Mouse (Mus musculus): ENCODE data around the gene Itga5. TPM values are rescaled to one million over a fixed set of nuclear protein-coding genes. Genes with fewer than 3 reads are reported as not detected.

Itga5 gene
- polyA plus RNA-seq, 1 experiment from 2014 or later, result 6.7 TPM

DNA sequence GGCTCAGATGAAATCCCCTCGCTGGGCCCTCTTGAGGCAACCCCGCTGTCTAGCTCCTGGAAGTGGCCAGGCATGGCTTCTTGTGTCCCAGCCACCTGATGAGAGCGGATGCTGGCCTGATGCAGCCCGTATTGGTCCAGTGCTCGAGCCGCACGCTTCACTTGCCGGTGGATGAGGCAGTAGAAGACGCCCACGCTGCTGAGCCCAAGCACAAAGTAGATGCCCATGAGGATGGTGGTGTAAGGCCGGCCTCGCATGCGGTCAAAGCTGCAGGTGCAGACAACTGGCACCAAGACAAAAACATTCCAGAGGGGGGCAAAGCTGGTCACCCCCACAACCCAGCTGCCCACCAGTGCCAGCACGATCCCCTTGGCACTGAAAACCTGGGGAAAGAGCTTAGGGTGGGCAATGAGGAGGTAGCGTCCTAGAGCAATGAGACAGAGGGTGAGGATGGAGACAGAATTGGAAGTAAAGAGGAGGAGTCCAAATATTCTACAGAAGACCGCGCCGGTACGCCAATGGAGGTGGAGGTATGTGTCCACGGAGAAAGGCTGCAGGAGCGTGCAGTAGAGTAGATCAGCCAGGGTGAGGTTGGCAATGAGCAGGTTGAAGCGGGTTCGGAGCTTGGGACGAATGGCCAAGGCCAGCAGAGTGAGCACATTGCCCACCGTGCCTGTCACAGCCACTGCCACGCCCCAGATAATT lies 57.5 kb downstream of the Itga5 start:
- no peak overlapping the region for H3K9ac ChIP-seq (replicated peaks; ENCODE audit: low read depth, low read length)
- H3K9me3 ChIP-seq (ENCODE audit: control insufficient read depth, low read length), result no peaks in the 10 kb centered on the region
- 68% methylated on average over 26 of the region's 26 CpGs for WGBS
- H3K4me3 ChIP-seq (replicated peaks; ENCODE audit: low read length), result no peak overlapping the region
- no peak overlapping the region for H3K27ac ChIP-seq (ENCODE audit: low read length)
- no peak overlapping the region for H3K4me2 ChIP-seq (ENCODE audit: low read length)
- ATAC-seq, result no peak
- H3K4me1 ChIP-seq (replicated peaks; ENCODE audit: control insufficient read depth, insufficient read depth, low read length), result peaks cover 29% of the 10 kb centered on the region
- H3K36me3 ChIP-seq (ENCODE audit: control insufficient read depth, insufficient read depth), result no peaks in the 10 kb centered on the region
- H3K27me3 ChIP-seq (replicated peaks; ENCODE audit: control insufficient read depth, insufficient read depth, low read length), result 0 out of 2 replicates have a peak, but pooled peaks cover 3% of the 10 kb centered on the region

DNA sequence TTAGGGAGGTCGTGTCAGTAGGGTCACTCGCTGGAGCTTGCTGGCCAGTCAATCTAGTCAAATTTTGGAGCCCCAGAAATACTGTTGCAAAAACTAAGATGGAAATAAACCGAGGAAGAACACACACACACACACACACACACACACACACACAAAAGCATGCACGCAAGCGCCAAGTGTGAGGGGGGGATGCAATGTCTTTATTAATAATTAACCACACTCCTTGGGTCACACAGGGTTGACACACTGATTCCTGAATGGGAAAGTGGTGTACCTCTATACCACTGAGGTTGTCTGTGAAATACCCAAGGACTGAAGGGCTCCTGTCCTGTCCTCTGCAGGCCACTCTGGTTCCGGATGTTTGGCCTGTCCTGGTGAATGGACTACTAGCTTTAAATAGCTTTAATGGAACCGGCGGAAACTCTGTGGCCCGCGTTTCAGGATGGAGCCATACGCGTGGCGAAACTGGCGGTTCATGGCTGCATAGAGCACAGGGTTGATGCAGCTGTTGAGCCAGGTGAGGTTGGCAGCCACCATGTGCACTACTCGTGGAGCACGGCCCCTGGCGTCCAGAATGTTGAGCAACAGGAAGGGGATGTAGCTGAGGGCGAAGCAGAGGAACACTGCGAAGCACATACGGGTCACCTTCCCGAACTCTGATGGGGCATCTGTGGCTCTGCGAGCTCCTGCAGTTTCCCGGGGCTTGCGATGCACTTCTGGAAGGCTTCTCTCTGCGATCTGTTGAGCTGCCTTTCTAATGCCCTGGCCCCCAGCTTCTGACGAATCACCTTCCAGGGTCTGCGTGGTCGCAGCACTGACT lies 58.3 kb downstream of the Itga5 start:
- 51% methylated on average over 28 of the region's 28 CpGs for WGBS
- 0 out of 2 replicates have a peak, but pooled peaks cover 3% of the 10 kb centered on the region for H3K27me3 ChIP-seq (replicated peaks; ENCODE audit: control insufficient read depth, insufficient read depth, low read length)
- H3K36me3 ChIP-seq (ENCODE audit: control insufficient read depth, insufficient read depth), result no peaks in the 10 kb centered on the region
- H3K9me3 ChIP-seq (ENCODE audit: control insufficient read depth, low read length), result no peaks in the 10 kb centered on the region
- no peak overlapping the region for H3K4me2 ChIP-seq (ENCODE audit: low read length)
- no peak for ATAC-seq
- no peak overlapping the region for H3K27ac ChIP-seq (ENCODE audit: low read length)
- no peak overlapping the region for H3K9ac ChIP-seq (replicated peaks; ENCODE audit: low read depth, low read length)
- peaks cover 31% of the 10 kb centered on the region for H3K4me1 ChIP-seq (replicated peaks; ENCODE audit: control insufficient read depth, insufficient read depth, low read length)
- no peak overlapping the region for H3K4me3 ChIP-seq (replicated peaks; ENCODE audit: low read length)

DNA sequence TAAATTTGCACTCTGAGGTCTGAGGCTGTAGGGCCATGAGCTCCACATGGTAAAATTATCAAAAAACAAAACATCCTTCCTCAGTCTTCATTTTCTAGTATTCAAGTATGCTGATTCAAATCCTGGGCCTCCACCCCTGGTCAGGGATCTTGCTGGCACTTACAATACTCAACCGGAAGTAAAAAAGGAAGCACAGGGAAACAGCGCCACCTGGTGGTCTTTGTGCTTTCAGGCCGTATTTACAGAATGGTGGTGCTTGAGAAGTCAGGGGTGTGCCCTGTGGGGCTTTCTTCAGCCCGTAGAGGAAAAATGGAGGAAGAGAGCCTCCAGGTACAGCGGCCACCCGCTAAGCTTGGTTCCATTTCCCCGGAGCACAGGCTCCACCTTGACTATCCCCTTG lies 59.4 kb downstream of the Itga5 start:
- Histone ChIP-seq H3K27me3 (replicated peaks; ENCODE audit: control insufficient read depth, insufficient read depth, low read length) (0 out of 2 replicates have a peak, but pooled peaks cover 3% of the 10 kb centered on the region), H3K4me2 (ENCODE audit: low read length) (0 out of 2 replicates have a peak overlapping the region, but pooled peaks have one; percentile 20), H3K9ac (replicated peaks; ENCODE audit: low read depth, low read length) (0 out of 2 replicates have a peak overlapping the region, but pooled peaks have one; percentile 23), H3K4me3 (replicated peaks; ENCODE audit: low read length) (no peak overlapping the region), H3K27ac (ENCODE audit: low read length) (peak overlapping the region; percentile 72), H3K36me3 (ENCODE audit: control insufficient read depth, insufficient read depth) (no peaks in the 10 kb centered on the region), H3K9me3 (ENCODE audit: control insufficient read depth, low read length) (no peaks in the 10 kb centered on the region), H3K4me1 (replicated peaks; ENCODE audit: control insufficient read depth, insufficient read depth, low read length) (peaks cover 34% of the 10 kb centered on the region)
- no peak for ATAC-seq
- WGBS, result 0% methylated on average over 7 of the region's 7 CpGs

DNA sequence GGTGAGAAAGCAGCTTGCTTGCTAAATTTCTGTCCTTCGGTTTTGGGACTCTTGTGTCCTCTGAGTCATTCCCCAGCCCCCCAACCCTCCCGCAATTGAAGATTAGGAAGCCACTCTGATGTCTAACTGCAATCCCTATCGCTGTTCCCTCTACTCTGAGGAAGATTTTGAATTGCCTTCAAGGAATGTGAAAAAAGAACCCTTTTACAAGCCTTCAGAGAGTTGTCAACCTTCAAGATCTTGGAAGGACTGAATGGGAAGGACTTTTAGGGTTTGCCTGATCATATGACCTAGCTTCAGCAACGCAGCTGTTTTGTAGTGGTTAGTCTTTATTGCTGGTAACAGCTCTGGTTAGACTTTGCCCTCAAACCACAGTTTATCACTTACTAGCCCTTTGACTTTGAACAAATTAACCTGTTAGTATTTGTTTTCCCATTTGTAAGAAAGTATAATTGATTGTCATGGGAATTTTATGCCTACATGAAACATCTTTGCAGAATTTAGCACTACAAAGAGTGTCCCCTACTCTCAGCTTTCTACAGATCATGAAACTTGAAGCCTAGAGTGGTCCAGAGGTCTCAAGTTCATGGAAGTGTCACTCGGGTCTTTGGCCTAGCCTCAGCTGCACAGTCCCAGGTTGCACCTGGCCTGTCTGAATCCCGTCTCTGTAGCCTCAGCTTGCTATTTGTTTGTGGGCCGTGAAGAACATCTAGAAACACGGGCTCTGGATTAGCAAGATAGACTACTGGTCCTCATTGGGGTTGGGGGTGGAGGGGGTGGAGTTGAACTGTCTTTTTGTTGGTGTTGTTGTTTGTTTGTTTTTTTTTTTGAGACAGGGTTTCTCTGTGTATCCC lies 60.5 kb downstream of the Itga5 start:
- peak overlapping the region; percentile 41 for H3K4me3 ChIP-seq (replicated peaks; ENCODE audit: low read length)
- 0 out of 2 replicates have a peak, but pooled peaks cover 3% of the 10 kb centered on the region for H3K27me3 ChIP-seq (replicated peaks; ENCODE audit: control insufficient read depth, insufficient read depth, low read length)
- H3K4me1 ChIP-seq (replicated peaks; ENCODE audit: control insufficient read depth, insufficient read depth, low read length), result peaks cover 44% of the 10 kb centered on the region
- WGBS, result 38% methylated on average over 8 of the region's 8 CpGs
- ATAC-seq, result no peak
- peak overlapping the region; percentile 73 for H3K9ac ChIP-seq (replicated peaks; ENCODE audit: low read depth, low read length)
- H3K27ac ChIP-seq (ENCODE audit: low read length), result peak overlapping the region; percentile 98
- H3K36me3 ChIP-seq (ENCODE audit: control insufficient read depth, insufficient read depth), result no peaks in the 10 kb centered on the region
- H3K9me3 ChIP-seq (ENCODE audit: control insufficient read depth, low read length), result no peaks in the 10 kb centered on the region
- peak overlapping the region; percentile 62 for H3K4me2 ChIP-seq (ENCODE audit: low read length)

DNA sequence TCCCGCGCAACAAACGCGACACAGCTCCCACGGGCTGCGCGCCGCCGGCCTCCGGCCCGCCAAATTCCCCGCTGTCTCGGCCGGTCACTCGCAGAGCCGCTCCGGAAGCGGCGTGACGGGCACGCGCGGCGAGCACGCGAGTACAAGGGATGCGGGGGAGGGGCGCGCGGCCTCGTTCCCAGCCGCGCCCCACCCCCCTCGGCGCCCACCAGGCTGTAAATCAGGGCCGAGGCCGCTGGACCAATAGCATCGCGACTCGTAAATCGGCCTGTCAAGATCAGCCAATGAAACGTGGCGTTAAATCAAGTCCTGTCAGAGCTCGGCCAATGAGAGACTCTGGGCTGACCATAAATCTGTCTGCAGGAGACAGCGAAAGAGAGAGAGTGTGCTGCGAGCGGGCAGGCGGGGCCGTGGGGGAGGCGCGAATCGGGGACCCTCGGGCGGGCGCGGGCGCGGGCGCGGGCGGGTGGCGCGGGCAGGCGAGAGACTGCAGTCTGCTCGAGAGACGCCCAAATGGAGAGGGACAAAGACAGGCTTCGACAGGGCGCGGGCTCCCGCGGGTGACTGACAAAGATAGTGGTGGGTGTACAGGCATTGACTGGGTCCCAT lies 61.4 kb downstream of the Itga5 start:
- Histone ChIP-seq H3K4me2 (ENCODE audit: low read length) (peak overlapping the region; percentile 69), H3K9ac (replicated peaks; ENCODE audit: low read depth, low read length) (peak overlapping the region; percentile 73), H3K4me1 (replicated peaks; ENCODE audit: control insufficient read depth, insufficient read depth, low read length) (peaks cover 53% of the 10 kb centered on the region), H3K27ac (ENCODE audit: low read length) (peak overlapping the region; percentile 98), H3K9me3 (ENCODE audit: control insufficient read depth, low read length) (no peaks in the 10 kb centered on the region), H3K36me3 (ENCODE audit: control insufficient read depth, insufficient read depth) (no peaks in the 10 kb centered on the region), H3K27me3 (replicated peaks; ENCODE audit: control insufficient read depth, insufficient read depth, low read length) (0 out of 2 replicates have a peak, but pooled peaks cover 3% of the 10 kb centered on the region), H3K4me3 (replicated peaks; ENCODE audit: low read length) (peak overlapping the region; percentile 50)
- ATAC-seq, result peak; percentile 95
- WGBS, result under 1% methylated on average over 71 of the region's 71 CpGs

DNA sequence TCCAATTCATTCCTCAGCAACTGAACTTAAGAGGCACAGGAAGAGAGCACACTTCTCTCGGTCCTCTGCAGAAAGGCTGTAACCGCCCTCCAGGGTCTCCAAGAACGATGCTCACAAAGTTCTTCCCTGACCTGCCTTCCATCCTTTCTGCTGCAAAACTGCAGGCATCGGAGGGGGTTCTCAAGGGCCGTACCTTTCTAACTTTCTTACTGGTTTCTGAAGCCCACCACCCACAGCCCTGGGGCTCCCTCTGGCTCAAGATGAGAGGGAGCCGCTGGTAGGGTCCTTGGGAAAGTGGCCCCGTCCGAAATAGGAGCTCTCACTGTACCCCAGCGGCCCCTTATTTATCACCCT lies 62.0 kb downstream of the Itga5 start:
- no peaks in the 10 kb centered on the region for H3K36me3 ChIP-seq (ENCODE audit: control insufficient read depth, insufficient read depth)
- peak overlapping the region; percentile 69 for H3K4me2 ChIP-seq (ENCODE audit: low read length)
- ATAC-seq, result no peak
- H3K27ac ChIP-seq (ENCODE audit: low read length), result peak overlapping the region; percentile 94
- H3K27me3 ChIP-seq (replicated peaks; ENCODE audit: control insufficient read depth, insufficient read depth, low read length), result 0 out of 2 replicates have a peak, but pooled peaks cover 3% of the 10 kb centered on the region
- H3K9me3 ChIP-seq (ENCODE audit: control insufficient read depth, low read length), result no peaks in the 10 kb centered on the region
- under 1% methylated on average over 9 of the region's 9 CpGs for WGBS
- peak overlapping the region; percentile 50 for H3K4me3 ChIP-seq (replicated peaks; ENCODE audit: low read length)
- peaks cover 59% of the 10 kb centered on the region for H3K4me1 ChIP-seq (replicated peaks; ENCODE audit: control insufficient read depth, insufficient read depth, low read length)
- peak overlapping the region; percentile 72 for H3K9ac ChIP-seq (replicated peaks; ENCODE audit: low read depth, low read length)

DNA sequence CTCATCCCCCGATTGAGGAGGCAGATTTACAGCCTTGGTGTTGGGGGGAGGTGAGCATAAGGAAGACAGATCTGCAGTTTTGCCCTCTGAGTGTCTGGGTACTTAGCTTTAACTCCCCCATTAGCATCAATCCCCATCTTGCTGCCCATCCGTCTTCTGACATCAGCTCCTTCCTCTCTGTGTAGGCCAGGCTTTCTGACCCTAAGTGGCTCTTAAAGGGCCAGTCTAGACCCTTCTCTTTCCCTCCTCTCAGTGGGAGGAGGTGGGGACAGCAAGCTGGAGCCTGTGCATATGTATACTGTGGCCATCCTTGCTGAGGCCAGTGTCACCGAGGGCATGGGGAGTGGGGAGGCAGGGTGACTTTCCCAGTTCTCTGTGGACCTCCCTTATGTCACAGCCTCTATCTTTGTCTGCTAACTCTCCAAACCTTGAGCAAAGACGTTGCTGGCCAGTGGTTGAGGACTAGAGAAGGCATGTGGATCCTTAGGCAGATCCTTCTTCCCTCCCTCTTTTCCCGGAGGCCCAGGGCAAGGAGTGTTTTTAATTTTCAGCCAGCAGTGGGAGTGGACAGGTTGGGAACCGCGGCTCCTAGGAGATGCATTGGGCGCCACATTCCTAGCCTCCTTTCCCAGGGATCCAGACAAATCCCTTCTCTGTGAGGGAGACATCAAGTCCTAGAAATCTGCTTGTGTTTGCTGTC lies 62.5 kb downstream of the Itga5 start:
- Histone ChIP-seq H3K4me3 (replicated peaks; ENCODE audit: low read length) (peak overlapping the region; percentile 50), H3K4me2 (ENCODE audit: low read length) (peak overlapping the region; percentile 69), H3K9ac (replicated peaks; ENCODE audit: low read depth, low read length) (peak overlapping the region; percentile 72), H3K36me3 (ENCODE audit: control insufficient read depth, insufficient read depth) (no peaks in the 10 kb centered on the region), H3K9me3 (ENCODE audit: control insufficient read depth, low read length) (no peaks in the 10 kb centered on the region), H3K4me1 (replicated peaks; ENCODE audit: control insufficient read depth, insufficient read depth, low read length) (peaks cover 64% of the 10 kb centered on the region), H3K27ac (ENCODE audit: low read length) (peak overlapping the region; percentile 94), H3K27me3 (replicated peaks; ENCODE audit: control insufficient read depth, insufficient read depth, low read length) (0 out of 2 replicates have a peak, but pooled peaks cover 3% of the 10 kb centered on the region)
- no peak for ATAC-seq
- 20% methylated on average over 8 of the region's 8 CpGs for WGBS

DNA sequence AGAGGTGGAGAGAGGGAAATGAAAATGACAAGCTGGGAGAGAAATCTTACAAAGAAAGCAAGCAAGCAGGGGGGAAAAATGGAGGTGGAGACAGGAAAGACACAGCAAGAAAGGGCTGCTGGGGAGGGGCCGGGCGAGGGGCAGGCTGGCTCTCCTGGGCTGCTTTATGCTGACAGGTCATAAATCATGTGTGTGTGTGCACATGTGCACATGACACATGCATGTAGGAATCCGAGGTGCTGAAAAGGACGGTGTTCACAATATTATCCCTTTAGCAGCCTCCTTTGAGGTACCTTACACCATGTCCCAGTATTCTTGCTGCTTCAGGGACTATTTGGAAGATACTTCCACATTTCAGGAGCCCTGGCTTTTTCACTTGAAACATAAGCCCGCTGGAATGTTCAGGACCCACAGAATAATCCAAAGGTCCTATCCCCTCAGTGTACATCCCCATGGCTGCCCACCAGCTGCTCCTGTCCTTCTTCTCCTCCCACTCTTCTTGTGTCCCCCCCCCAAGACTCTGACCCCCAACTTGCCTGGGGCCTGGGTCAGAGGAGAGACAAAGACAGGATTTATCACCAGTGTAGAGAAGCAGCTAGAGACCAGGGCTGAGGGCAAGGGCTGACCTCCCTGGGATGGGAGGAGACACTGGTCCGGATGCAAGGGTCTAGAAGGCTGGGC lies 64.1 kb downstream of the Itga5 start:
- Histone ChIP-seq H3K9ac (replicated peaks; ENCODE audit: low read depth, low read length) (0 out of 2 replicates have a peak overlapping the region, but pooled peaks have one; percentile 7), H3K27me3 (replicated peaks; ENCODE audit: control insufficient read depth, insufficient read depth, low read length) (no peaks in the 10 kb centered on the region), H3K4me2 (ENCODE audit: low read length) (no peak overlapping the region), H3K4me3 (replicated peaks; ENCODE audit: low read length) (no peak overlapping the region), H3K36me3 (ENCODE audit: control insufficient read depth, insufficient read depth) (no peaks in the 10 kb centered on the region), H3K27ac (ENCODE audit: low read length) (peak overlapping the region; percentile 63; the same call in 1 of the 2 replicates), H3K9me3 (ENCODE audit: control insufficient read depth, low read length) (no peaks in the 10 kb centered on the region), H3K4me1 (replicated peaks; ENCODE audit: control insufficient read depth, insufficient read depth, low read length) (peaks cover 74% of the 10 kb centered on the region)
- ATAC-seq, result no peak
- WGBS, result 55% methylated on average over 6 of the region's 6 CpGs

Data from forebrain, embryonic 16.5 days (tissue).